Mouse (Mus musculus) layer of hippocampus, postnatal 14 days (tissue): Measurements from ENCODE around the gene Cyp2j5. TPM values are rescaled to one million over a fixed set of nuclear protein-coding genes. Genes with fewer than 3 reads are reported as not detected.
"Not testable (repeated sequence)": the region's sequence is repeated elsewhere in the genome, so short reads cannot be mapped to it uniquely, and the experiment has no call there.

Experiments used
- DNase-seq, 2 experiments: peaks; one replicate each; pipeline ENCODE4 v3.0.0; 2021 to 2022; ENCODE audit warnings: low spot score in 2 of 2, mixed read lengths in 1 of 2
- long read RNA-seq, 2 experiments: library from polyadenylated mRNA; stranded (forward); transcript quantifications; one replicate each; pipeline ENCODE4 v2.0.0; 2021
- total RNA-seq, 2 experiments: library from RNA; stranded (reverse); gene quantifications; 2 replicates each; pipeline ENCODE4 v1.2.3; 2021

Cyp2j5 gene
- total RNA-seq = not detected
- long read RNA-seq, experiment 1 = 0 reads
- long read RNA-seq, experiment 2 = 0 reads

- DNase-seq = no peak
Observed at GRCm38 (mm10) chr4:96663991-96664390, at the start of gene Cyp2j5. TSS of gene Cyp2j5 (minus strand) at chr4:96664154.

- DNase-seq = peak; percentile 70 to 87
Observed at GRCm38 (mm10) chr4:96705281-96705951, 41.5 kb upstream of the Cyp2j5 start.

- peak in 1 of 2 experiments; percentile 18 for DNase-seq
Observed at GRCm38 (mm10) chr4:96698218-96698561, 34.2 kb upstream of the Cyp2j5 start.

- peak; percentile 41 to 58 for DNase-seq
Observed at GRCm38 (mm10) chr4:96697511-96698217, 33.7 kb upstream of the Cyp2j5 start.

GRCm38 (mm10) chr4:96696614-96697360 is 32.8 kb upstream of the Cyp2j5 start:
- peak; percentile 83 to 88 for DNase-seq

- no peak for DNase-seq
Observed at GRCm38 (mm10) chr4:96687358-96687803, 23.4 kb upstream of the Cyp2j5 start.

- DNase-seq = peak in 1 of 2 experiments; percentile 42
Observed at GRCm38 (mm10) chr4:96683474-96683873, 19.5 kb upstream of the Cyp2j5 start.

- DNase-seq = no peak
Observed at GRCm38 (mm10) chr4:96680966-96681365, 17.0 kb upstream of the Cyp2j5 start.

- peak; percentile 28 to 71 for DNase-seq
Observed at GRCm38 (mm10) chr4:96680233-96680632, 16.3 kb upstream of the Cyp2j5 start.

- DNase-seq = no peak
Observed at GRCm38 (mm10) chr4:96664668-96665454, 907 bp upstream of the Cyp2j5 start.

GRCm38 (mm10) chr4:96635455-96635854 is 28.5 kb downstream of the Cyp2j5 start:
- DNase-seq = no peak

GRCm38 (mm10) chr4:96622474-96622873 is 41.5 kb downstream of the Cyp2j5 start:
- no peak for DNase-seq

GRCm38 (mm10) chr4:96591791-96592150 is 72.2 kb downstream of the Cyp2j5 start:
- DNase-seq = peak in 1 of 2 experiments; percentile 89

- peak in 1 of 2 experiments; percentile 65 for DNase-seq
Observed at GRCm38 (mm10) chr4:96590911-96591790, 72.8 kb downstream of the Cyp2j5 start, which contains the start of gene Cyp2j9. TSS of gene Cyp2j9 (minus strand) at chr4:96591578.

- no peak for DNase-seq
Observed at GRCm38 (mm10) chr4:96581425-96582088, 82.4 kb downstream of the Cyp2j5 start.

- DNase-seq = not testable (repeated sequence)
Observed at GRCm38 (mm10) chr4:96580351-96580750, 83.6 kb downstream of the Cyp2j5 start.
